Mouse (Mus musculus): ENCODE data around the gene Polr3h.
"Not testable (repeated sequence)": the region's sequence is repeated elsewhere in the genome, so short reads cannot be mapped to it uniquely, and the experiment has no call there.

Polr3h gene

DNA sequence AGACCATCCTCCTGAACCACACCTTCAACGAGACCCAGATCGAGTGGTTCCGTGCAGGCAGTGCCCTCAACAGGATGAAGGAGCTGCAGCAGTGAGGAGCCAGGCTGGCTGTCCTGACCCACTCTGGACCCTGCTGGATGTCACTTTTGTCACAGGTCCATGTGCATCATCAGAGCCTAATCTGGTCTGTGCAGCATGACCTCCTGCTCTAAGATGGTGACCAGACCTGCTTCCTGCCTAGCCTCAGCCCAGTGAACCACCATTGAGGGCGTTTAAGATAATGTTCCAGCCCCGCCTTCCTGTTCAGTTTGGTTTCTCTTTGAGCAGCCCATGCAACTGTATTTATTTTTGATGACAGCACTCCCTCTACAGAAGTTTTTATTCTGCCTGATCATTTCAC, 11.4 kb downstream of the Polr3h start:
- no peak for DNase-seq

DNA sequence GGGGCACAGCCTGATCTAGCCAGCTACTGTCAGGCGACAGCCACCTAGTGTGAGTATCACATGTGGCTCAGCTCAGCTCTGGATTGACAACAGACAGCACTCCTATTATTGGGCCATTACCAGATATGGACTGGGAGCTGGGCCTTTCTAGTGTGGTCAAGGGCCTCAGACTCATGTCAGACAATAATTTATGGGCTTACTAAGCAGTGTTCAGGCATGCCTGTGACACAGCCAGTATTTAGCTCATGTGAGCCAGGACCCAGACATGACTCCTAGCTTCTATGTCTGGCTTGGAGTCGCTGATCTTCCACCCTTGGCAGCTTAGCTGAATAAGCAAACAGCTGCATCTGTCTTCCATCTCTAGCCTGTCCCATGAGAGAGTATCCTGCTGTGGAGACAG, 13.5 kb downstream of the Polr3h start:
- no peak for DNase-seq

DNA sequence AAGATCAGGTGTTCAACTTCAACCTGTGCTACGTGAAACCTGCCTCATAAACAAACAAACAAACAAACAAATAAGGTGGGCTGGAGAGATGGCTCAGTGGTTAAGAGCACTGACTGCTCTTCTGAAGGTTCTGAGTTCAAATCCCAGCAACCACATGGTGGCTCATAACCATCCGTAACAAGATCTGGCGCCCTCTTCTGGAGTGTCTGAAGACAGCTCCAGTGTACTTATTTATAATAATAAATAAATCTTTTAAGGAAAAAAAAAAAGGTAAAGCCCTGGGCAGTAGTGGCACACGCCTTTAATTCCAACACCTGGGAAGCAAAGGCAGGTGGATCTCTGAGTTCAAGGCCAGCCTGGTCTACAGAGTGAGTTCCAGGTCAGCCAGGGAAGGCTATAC, 17.3 kb downstream of the Polr3h start:
- not testable (repeated sequence) for DNase-seq

DNA sequence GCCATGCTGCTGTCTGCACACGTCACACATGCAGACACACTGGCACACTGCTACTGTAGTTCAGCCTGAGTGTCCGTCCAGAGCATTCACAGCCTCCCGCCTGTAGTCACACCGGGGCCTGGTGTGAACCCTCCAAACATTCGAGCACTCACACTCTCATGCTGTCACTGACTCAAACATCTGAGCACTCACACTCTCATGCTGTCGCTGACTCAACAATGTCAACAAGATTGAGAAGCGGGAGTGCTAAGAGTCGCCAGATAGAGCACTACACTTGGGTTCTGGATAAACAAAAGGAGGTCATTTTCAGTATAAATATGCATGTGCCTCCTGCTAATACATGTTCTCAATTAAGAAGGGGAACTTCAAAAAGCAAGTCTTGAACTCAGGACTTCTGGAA, 18.1 kb downstream of the Polr3h start:
- DNase-seq, result no peak

DNA sequence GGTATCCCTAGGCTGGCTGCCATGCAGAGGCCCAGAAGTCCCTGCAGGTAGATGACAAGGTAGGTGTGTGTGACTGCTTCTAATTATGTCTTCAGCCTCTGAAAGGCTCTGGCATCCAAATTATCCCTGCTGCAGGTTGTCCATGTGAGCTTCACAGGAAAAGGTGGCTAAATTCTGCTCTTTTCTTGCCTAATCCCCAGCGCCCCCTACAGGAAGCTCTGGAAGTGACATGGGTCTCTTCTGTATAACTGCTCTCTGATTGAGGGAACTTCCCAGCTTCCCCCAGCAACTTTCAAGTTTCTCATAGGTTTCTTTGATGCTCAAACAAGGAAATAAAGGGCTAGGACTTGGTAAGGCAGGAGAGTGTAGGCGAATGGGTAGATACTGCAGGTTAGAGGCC, 21.1 kb downstream of the Polr3h start:
- peak; percentile 82 for DNase-seq

DNA sequence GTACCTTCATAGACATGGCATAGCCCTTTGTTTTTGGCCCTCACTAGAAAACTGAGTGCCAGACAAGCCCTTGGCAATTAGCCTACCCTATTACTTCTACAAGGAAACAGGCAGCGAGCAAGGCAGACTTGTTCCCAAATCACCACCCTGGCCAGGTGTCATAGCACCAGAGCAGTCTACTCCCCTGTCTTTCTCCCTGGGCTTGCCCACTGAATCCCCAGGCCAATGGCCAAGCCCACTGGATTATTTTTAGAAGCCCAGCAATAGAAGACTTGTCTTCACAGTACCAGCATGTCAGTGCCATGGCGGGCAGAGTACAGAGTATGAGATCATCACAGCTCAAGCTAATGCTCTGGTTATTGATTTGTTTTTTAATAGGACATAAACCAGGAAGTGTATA, 27.3 kb downstream of the Polr3h start:
- DNase-seq, result no peak

DNA sequence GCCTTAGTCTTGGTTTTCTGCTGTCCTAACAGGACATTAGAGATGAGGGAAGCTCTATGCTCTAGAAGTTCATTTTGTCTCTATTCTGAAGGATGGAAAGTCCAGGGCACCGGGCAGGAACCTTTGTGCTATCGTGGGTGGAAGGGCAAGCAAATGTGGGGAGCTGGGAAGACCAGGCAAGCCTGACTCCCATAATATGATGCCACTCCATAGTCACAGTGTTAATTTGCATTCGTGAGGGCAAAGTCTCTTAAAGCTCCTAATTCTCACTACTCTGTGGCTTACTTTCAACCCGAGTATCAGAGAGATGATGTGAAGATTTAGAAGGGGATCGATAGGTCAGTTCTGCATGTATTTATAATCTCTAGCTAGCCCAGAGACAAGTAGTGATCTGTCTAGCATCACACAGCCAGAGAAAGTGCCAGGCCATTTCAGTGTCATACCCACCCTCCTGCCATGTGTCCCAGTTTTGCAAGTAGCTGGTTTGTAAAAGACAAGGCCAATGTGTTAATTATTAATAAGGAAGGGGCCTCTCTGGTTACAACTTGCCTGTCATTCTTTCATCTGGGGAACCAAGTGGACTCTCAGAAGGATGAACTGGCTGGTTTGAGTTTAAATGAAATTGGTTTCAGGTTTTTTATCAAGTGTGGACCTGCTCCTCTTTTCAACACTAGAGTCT, 28.3 kb downstream of the Polr3h start:
- DNase-seq, result peak; percentile 70

DNA sequence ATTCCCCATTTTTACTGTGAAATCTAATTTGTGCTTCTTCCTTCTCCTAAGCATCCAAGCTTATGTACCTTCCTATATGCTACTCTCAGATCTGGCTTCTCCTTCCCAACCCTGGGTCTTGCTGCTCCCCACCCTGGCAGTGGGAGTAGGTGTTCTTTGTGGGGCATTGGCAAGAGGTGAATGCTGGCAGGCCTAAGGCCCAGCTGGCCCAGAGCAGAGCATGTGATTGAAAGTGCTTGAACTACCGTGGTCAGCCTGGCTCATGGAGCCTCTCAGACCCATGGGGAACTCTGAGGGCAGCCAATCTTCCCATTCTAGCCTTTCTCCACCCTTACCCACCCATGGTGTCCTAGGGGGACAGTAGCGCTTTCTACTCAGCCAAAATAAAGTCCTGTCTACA, 29.6 kb downstream of the Polr3h start:
- DNase-seq, result no peak

DNA sequence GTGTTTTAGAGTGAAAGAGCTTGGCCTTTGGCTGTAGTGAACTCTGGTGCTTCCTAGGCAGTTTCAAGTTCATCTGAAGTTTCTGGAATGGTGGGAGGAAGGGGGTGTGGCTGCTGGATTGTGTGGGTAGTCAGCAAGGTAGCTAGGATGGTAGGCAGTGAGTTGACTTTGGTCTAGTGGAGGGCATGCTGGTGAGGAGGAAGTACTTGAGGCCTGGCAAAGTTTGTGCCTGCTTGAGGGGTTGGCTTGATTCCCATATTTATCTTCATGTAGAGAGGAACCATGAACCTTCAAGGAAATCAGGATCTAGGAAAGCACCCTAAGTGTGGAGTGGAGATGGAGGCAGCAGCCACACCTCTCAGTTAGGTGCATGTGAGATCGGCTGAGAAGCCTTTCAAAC, 32.0 kb downstream of the Polr3h start:
- peak; percentile 76 for DNase-seq

DNA sequence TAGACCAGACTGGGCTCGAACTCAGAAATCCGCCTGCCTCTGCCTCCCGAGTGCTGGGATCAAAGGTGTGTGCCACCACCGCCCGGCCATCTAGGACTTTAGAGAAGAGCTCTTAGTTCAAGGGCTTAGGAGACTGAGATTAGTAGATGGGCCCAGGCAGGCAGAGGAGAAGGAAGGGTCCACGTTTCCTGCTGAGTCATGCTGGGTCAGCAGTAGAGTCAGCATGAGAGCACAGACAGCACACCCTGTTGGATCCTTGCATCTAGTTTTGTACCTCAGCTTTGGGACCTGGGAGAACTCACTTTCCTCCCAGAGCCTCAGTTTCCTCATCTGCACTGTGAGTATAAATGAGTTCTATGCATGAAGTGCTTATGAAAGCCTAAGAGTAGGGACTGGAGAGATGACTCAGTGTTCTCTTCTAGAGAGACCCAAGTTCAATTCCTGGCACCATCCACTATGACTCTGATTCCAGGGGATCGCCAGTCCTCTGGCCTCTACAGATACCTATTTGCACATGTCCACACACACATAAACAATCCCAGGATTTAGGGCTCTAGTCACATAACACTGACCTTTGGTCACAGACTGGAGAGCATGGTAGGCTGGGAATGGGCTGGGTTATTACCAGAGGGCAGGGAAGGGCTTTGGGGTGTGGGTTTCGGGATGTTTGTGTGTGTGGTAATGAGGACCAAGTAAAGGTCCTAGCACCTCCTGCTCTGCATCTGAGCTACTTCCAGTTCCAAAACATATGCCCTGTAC, 34.0 kb downstream of the Polr3h start:
- DNase-seq, result peak; percentile 27

DNA sequence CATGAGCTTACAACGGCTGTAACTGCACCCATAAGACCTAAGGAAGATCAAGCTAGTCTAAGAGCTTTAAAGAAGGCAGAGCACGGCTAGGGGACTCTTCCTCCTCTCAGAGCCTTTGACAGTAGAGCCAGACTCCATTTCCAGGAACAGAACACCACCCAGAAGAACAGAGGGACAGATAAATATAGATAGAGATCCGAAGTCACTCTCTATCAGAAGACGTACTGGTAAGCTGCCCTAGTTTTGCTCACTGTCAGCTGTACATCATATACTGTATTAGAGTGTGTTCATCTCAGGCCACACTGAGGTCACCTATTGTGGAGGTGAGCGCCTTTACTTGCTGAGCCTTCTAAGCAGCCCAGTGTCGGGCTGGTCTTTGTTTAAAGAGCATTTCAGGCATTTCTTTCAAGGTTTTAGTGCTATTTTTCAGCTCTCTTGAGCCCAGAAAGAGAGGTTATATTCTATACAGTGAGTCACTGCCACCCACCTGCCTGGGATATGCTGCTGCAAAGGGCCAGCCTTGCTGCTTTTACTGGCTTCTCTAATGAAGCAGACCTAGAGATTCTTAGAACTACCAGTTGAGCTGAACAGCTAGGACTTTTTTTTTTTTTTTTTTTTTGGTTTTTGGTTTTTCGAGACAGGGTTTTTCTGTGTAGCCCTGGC, 34.8 kb downstream of the Polr3h start:
- DNase-seq, result no peak

DNA sequence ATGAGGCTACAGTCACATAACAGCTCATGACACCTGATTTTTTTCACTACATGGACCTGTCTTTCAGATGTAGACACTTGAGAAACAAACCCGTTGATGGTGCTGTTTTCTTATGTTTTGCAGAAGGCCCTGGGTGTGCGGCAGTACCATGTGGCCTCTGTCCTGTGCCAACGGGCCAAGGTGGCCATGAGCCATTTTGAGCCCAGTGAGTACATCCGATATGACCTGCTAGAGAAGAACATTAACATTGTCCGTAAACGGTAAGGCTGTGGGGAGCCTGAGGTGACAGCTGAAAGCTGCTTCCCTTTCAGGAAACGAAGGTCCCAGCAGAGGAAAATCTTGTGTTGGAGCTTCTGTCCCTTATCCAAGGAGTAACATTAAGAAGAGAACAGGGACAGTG, 36.9 kb downstream of the Polr3h start:
- no peak for DNase-seq

DNA sequence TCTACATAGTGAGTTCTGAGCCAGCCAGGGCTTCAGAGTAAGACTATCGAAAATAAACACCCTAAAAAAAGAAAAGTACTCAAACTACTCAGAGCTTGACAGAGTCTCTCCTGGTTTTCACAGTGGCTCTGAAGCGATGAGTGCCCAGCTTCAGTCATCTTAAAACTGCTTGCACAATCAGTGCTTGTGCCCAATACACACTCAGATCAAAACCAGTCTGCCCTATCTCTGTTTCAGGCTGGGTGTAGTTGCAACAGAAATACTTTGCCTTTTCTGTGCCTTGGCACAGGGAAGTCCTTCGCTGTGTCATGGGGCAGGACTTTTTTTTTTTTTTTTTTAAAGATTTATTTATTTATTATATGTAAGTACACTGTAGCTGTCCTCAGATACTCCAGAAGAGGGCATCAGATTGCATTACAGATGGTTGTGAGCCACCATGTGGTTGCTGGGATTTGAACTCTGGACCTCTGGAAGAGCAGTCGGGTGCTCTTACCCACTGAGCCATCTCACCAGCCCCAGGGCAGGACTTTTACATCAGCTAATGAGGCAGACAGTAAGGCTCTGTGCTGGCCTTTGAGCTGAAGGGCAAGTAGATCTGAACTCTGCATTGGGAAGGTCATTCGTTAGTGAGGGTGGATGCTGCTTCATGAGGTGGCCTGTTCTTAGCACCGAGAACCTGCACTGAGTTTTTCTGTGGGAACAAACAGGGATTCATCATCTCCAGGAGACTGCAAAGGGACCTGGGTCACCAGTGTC, 39.1 kb downstream of the Polr3h start:
- DNase-seq, result peak; percentile 61

DNA sequence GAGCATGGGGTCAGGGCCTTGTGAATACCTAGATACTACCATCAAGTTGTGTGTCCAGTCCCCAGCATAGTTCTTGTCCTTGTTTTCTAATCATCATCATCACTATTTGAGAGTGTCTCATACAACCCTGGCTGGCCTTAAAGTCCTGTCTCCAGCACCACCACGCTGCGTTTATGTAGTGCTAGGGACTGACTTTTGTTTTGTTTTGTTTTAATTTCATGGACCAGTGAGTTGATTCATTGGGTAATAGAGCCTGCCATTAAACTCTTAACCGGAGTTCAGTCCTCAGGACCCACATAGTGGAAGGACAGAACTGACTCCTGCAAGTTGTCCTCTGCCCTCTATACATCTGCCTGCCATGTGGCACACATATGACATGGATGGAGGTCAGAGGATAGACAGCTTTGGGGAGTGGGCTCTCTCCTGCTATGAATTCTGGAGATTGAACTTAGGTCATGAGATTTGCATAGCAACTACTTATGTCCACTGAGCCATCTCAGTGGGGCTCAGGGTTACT, 40.6 kb downstream of the Polr3h start:
- peak; percentile 32 for DNase-seq

DNA sequence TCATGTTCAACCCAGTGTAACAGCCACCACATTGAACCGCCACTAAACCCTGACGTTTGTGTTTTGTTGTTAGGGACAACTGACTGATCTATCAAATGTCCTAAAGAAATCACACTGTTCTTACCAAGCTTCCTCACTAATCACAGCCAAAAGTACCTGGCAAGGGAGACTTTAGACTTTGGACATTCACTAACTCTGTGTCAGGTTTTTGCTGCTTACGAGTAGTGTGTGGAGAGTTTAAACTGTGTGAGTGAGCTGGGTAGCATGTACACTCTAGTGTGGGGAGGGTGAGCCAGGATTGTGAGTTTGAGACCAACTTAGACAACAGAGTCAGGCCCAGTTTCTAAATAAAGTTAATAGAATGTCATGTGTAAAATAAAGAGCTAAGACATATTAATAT, 43.7 kb downstream of the Polr3h start:
- peak; percentile 83 for DNase-seq

DNA sequence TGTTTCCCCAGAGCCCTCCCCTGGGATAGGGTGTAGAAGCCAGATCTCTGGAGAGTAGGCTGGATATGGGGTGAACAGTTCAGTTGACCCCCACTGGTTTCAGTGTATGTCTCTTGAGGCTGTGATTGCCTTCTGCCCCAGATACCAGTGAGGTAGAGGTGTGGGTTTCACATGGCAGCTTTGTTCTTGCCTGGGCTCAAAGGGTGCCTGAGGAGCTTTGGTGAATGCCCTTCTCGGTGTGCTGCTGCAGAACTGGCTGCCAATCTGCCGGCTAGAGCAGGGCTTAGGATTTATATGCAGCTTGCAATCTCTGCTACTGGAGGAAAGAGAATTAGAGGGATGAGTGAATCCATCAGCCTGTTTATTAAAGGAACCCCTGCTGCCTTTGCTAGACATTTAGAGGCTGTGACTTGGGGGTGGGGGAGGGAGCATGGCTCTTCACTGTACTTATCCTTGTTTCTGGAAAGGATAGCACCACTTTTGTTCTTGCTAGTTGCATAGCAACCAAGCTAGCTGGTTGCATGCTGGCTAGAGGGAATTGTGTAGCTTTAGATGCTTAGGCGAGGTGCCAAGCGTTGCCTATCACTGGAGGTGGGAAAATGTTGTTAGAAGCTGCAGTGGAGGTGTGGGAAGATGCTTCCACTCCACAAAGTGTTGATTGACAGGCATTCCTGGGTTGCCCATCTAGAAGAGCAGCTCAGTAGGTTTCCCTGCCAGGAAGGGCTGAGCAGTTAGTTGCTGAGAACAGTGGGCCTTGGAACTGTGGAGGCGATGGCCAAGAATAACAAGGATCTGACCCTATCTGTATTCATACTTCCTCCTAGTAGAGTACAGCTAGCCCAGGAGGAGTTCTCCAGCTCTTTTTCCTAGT, 46.3 kb downstream of the Polr3h start:
- no peak for DNase-seq

DNA sequence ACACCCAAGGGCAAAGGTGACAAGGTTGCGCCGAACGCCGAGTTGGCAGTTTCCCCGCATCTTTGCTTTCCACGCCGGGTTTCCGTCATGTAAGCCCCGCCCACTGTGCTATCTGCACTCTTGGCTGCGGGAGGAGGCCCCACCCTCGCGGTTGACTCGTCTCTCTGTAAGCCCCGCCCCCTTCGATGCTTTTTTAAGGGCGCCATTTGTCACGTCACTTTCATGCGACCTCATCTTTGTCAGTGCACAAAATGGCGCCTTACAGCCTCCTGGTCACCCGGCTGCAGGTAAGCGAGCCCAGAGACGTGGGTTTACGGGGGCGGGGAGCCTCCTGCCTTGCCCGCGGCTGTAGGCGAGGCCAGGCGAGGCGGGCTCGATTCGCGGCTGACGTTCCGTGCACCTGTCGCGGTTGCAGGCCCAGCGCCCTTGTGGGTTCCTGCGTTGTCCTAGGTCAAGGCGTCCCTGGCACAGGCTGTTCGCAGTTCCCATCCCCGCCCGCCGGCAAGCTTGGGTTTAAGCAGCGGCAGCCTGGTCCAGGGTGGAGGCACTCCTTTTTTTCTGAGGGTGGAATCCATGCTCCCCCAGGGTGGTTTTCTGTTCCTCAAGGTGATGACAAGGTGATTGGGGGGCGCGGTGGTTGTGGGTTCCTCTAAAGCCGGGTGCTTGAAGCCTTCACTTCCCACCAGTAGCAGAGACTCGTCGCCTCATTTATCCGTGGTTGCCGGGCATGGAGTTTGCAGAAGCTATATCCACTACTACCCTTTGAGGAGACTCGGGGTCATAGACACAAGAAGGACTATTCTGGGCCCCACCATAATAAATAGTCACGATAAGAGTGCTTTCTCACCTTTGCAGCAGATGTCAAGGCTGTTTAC, 53.5 kb downstream of the Polr3h start, which contains the start of gene Aco2:
Gene Aco2, plus strand, starts transcription at position 48 of the 875 bp plus-strand sequence.
- DNase-seq, result peak; percentile 100

DNA sequence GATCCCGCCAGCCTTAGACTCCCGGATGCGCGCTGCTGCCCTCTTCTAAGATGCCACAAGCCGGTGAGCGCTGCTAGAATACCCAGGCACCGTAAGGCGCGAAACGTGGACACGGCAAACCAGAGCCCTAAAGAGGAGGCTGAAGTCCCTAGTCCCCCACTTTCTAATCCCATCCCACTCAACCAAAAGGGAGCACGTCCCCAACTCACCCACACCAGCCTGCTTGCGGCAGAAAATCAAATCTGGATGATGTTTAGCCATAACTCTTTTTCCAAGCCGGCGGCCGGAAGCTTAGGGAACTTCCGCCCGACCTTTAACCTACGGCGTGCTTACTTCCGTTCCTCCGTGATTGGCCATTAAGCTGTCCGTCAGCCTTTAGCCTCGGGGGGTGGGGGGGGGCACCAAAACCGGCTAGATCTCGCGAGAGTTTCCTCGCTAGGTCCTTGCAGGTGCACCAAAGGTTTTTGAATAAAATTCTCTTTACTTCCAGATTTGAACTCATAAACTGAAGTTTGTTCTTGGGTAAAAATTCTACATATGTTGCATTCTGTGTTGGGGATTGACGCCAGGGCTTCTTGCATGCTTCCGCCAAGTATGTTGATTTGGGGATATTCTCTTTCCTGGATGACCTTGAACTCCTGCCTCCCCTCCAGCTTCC, 54.3 kb downstream of the Polr3h start, which contains the start of gene Phf5a:
Gene Phf5a, minus strand, starts transcription at position 308 of the 658 bp plus-strand sequence.
- DNase-seq, result peak; percentile 91

DNA sequence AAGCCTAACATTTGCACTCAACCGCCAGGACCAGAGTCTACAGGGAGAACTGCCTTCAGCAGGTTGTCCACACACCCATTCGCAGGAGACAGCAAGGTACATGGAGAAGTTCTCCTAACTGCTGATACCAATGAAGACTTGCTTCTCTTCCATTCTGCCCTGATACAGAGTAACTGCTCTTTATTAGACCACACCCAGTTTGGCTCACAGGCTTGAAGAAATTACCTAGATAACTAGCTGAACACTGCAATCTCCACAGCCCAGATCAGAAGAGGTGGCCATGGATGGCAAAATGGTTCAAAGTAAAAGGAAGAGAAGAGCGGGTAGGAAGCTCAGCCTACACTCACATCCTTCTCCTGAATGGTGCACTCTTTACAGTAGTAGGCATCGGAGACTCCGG, 56.1 kb downstream of the Polr3h start:
- DNase-seq, result no peak

DNA sequence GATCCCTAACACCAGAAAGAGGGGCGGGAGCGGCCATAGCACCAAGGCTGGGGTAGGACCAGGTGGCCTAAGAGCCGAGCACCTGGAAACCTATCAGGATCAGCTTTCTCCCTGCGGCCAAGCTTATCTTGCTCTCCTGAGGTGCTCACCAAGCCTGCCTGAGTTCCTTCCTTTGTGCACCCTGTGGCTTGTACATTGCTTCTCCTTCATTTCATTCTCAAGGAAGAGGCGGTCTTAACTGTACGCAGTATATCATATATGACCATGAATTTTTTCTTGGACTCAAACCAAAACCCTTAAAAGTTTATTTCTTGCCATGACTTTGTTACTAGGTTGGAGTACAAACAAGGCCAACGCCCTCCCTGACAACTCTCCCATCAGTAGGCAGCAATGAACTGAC, 61.8 kb downstream of the Polr3h start:
- no peak for DNase-seq

Measured in kidney, adult 9 months (tissue).